Mouse (Mus musculus) hindbrain, embryonic 16.5 days (tissue): ENCODE results near the gene Cdiptos. TPM values are rescaled to one million over a fixed set of nuclear protein-coding genes. Genes with fewer than 3 reads are reported as not detected.

Experiments
- ATAC-seq: fragments of 200-750 bp; cut with Nextera tagmentation; 2 replicates; pipeline ENCODE4 v1.8.0; 2017; ENCODE audit warnings: moderate TSS enrichment, moderate library complexity
- H3K27ac ChIP-seq: fragments of 300-500 bp; sonication (generic); 2 replicates; pipeline ENCODE4 v1.5.1; 2014; ENCODE audit warnings: low read depth, mild to moderate bottlenecking, control low read depth, low read length, moderate library complexity
- H3K27me3 ChIP-seq: fragments of 300-500 bp; sonication (generic); replicated peaks from 2 replicates; pipeline ENCODE4 v1.6.1; 2014; ENCODE audit warnings: low read length; ENCODE audit not compliant: control insufficient read depth, insufficient read depth
- H3K36me3 ChIP-seq: fragments of 300-500 bp; sonication (generic); 2 replicates; pipeline ENCODE4 v1.6.1; 2014; ENCODE audit warnings: mild to moderate bottlenecking, low read length, moderate library complexity, mixed read lengths; ENCODE audit not compliant: control insufficient read depth, insufficient read depth
- H3K4me1 ChIP-seq: fragments of 300-500 bp; sonication (generic); 2 replicates; pipeline ENCODE4 v1.6.1; 2014; ENCODE audit warnings: low read depth, low read length; ENCODE audit not compliant: control insufficient read depth, insufficient read depth
- H3K4me2 ChIP-seq: fragments of 300-500 bp; sonication (generic); 2 replicates; pipeline ENCODE4 v1.6.1; 2014; ENCODE audit warnings: mild to moderate bottlenecking, low read length, control low read depth, moderate library complexity
- H3K4me3 ChIP-seq: fragments of 300-500 bp; sonication (generic); 2 replicates; pipeline ENCODE4 v1.5.1; 2014; ENCODE audit warnings: mild to moderate bottlenecking, low read length, control low read depth, moderate library complexity
- H3K9ac ChIP-seq: fragments of 300-500 bp; sonication (generic); 2 replicates; pipeline ENCODE4 v1.6.1; 2014; ENCODE audit warnings: low read depth, mild to moderate bottlenecking, control low read depth, low read length, moderate library complexity
- H3K9me3 ChIP-seq: fragments of 300-500 bp; sonication (generic); 2 replicates; pipeline ENCODE4 v1.6.1; 2014; ENCODE audit warnings: mild to moderate bottlenecking, low read length, moderate library complexity; ENCODE audit not compliant: control insufficient read depth
- WGBS: fragments of 180-500 bp; shearing (Covaris S2); extraction: QIAGEN DNeasy Blood & Tissue Kit; methylation state at CpG from one replicate; pipeline ENCODE4 v1.1.7; 2014; 5-methylcytosine and 5-hydroxymethylcytosine counted together
- polyA plus RNA-seq: library from polyadenylated mRNA; unstranded; fragments of >200 nt; fragmentation: Nextera tagmentation; extraction: Ambion mirVana; gene quantifications from 2 replicates; pipeline ENCODE4 v1.2.1, GENCODE M21; 2015

The Cdiptos gene
- polyA plus RNA-seq, 1 experiment from 2014 or later = 1.2 TPM

GRCm38 (mm10) chr7:126926299-126926698 lies 49.6 kb downstream of the Cdiptos start:
- no peak overlapping the region for H3K4me3 ChIP-seq
- H3K4me1 ChIP-seq = peaks cover 6% of the 10 kb centered on the region
- H3K9me3 ChIP-seq = no peaks in the 10 kb centered on the region
- no peak overlapping the region for H3K4me2 ChIP-seq
- no peaks in the 10 kb centered on the region for H3K36me3 ChIP-seq
- no peaks in the 10 kb centered on the region for H3K27me3 ChIP-seq
- 69% methylated on average over 3 of the region's 3 CpGs for WGBS
- ATAC-seq = no peak
- no peak overlapping the region for H3K9ac ChIP-seq
- H3K27ac ChIP-seq = no peak overlapping the region

GRCm38 (mm10) chr7:126923999-126924398 lies 51.9 kb downstream of the Cdiptos start:
- no peaks in the 10 kb centered on the region for H3K9me3 ChIP-seq
- H3K9ac ChIP-seq = no peak overlapping the region
- no peaks in the 10 kb centered on the region for H3K27me3 ChIP-seq
- no peaks in the 10 kb centered on the region for H3K4me1 ChIP-seq
- 39% methylated on average over 5 of the region's 5 CpGs for WGBS
- no peaks in the 10 kb centered on the region for H3K36me3 ChIP-seq
- H3K4me3 ChIP-seq = no peak overlapping the region
- no peak overlapping the region for H3K4me2 ChIP-seq
- H3K27ac ChIP-seq = no peak overlapping the region
- no peak for ATAC-seq

GRCm38 (mm10) chr7:126922624-126923060 lies 53.3 kb downstream of the Cdiptos start, which contains the start of gene Tmem219:
Tmem219 (minus strand) TSS chr7:126922917.
- 0 out of 2 replicates have a peak, but pooled peaks have one; percentile 27 for ATAC-seq
- H3K36me3 ChIP-seq = no peaks in the 10 kb centered on the region

More at GRCm38 (mm10) chr7:126922624-126923060, 53.3 kb downstream of the Cdiptos start, which contains the start of gene Tmem219:
- H3K4me1 ChIP-seq = no peaks in the 10 kb centered on the region
- no peaks in the 10 kb centered on the region for H3K27me3 ChIP-seq
- WGBS = 16% methylated on average over 5 of the region's 5 CpGs
- H3K9ac ChIP-seq = no peak within 1 kb of the TSS
- H3K4me2 ChIP-seq = no peak within 1 kb of the TSS
- H3K4me3 ChIP-seq = no peak within 1 kb of the TSS
- H3K9me3 ChIP-seq = no peaks in the 10 kb centered on the region
- H3K27ac ChIP-seq = 0 out of 2 replicates have a peak within 1 kb of the TSS, but pooled peaks have one; percentile 5

Other genes starting within 250 kb of the Cdiptos start
- gene Mapk3, start 216.5 kb downstream of the Cdiptos start, polyA plus RNA-seq = 114 and 119 TPM in 2 replicates
- 1.4 and 1.5 TPM in 2 replicates for gene Gdpd3, start 209.8 kb downstream of the Cdiptos start, polyA plus RNA-seq
- gene Ypel3, start 199.1 kb downstream of the Cdiptos start, polyA plus RNA-seq = 187 and 200 TPM in 2 replicates
- gene Tbx6, start 194.6 kb downstream of the Cdiptos start, polyA plus RNA-seq = 0.29 and 0.55 TPM in 2 replicates
- 157 and 165 TPM in 2 replicates for gene Ppp4c, start 183.6 kb downstream of the Cdiptos start, polyA plus RNA-seq
- gene Fam57b, start 178.4 kb downstream of the Cdiptos start, polyA plus RNA-seq = 52.8 and 59.4 TPM in 2 replicates
- 0.49 TPM in 1 of 2 replicates, not detected in the other for gene 4930451I11Rik, start 144.5 kb downstream of the Cdiptos start, polyA plus RNA-seq
- gene Doc2a, start 128.7 kb downstream of the Cdiptos start, polyA plus RNA-seq = 31.1 and 34.0 TPM in 2 replicates
- gene Hirip3, start 114.1 kb downstream of the Cdiptos start, polyA plus RNA-seq = 21.1 and 23.6 TPM in 2 replicates
- gene Ino80e, start 113.7 kb downstream of the Cdiptos start, polyA plus RNA-seq = 88.3 and 100 TPM in 2 replicates
- gene Taok2, start 91.4 kb downstream of the Cdiptos start, polyA plus RNA-seq = 52.8 and 60.3 TPM in 2 replicates
- 34.0 and 35.9 TPM in 2 replicates for gene Tmem219, start 53.2 kb downstream of the Cdiptos start, polyA plus RNA-seq
- 126 and 134 TPM in 2 replicates for gene Kctd13, start 47.2 kb downstream of the Cdiptos start, polyA plus RNA-seq
- 9.4 and 11.5 TPM in 2 replicates for gene Asphd1, start 26.5 kb downstream of the Cdiptos start, polyA plus RNA-seq
- 54.9 and 56.7 TPM in 2 replicates for gene Sez6l2, start 25.5 kb downstream of the Cdiptos start, polyA plus RNA-seq
- 160 and 162 TPM in 2 replicates for gene Cdipt, start 184 bp downstream of the Cdiptos start, polyA plus RNA-seq
- 3.9 and 4.8 TPM in 2 replicates for gene Mvp, start 38.5 kb upstream of the Cdiptos start, polyA plus RNA-seq
- gene Pagr1b, start 40.4 kb upstream of the Cdiptos start, polyA plus RNA-seq = 0.31 TPM in 1 of 2 replicates, not detected in the other
- 26.9 and 55.8 TPM in 2 replicates for gene Pagr1a, start 41.3 kb upstream of the Cdiptos start, polyA plus RNA-seq
- gene Gm42742, start 45.0 kb upstream of the Cdiptos start, polyA plus RNA-seq = 47.5 and 81.5 TPM in 2 replicates
- 71.4 and 84.6 TPM in 2 replicates for gene Prrt2, start 45.1 kb upstream of the Cdiptos start, polyA plus RNA-seq
- 53.9 and 55.0 TPM in 2 replicates for gene Maz, start 50.9 kb upstream of the Cdiptos start, polyA plus RNA-seq
- 22.2 and 29.8 TPM in 2 replicates for gene Kif22, start 66.4 kb upstream of the Cdiptos start, polyA plus RNA-seq
- gene Zg16, start 111.2 kb upstream of the Cdiptos start, polyA plus RNA-seq = not detected in 2 replicates
- gene AI467606, start 115.3 kb upstream of the Cdiptos start, polyA plus RNA-seq = 2.2 and 2.4 TPM in 2 replicates
- gene Qprt, start 146.1 kb upstream of the Cdiptos start, polyA plus RNA-seq = 1.1 TPM in 2 replicates
- gene Spn, start 161.7 kb upstream of the Cdiptos start, polyA plus RNA-seq = 0.07 TPM in 1 of 2 replicates, not detected in the other
- 70.4 and 72.7 TPM in 2 replicates for gene Cd2bp2, start 220.0 kb upstream of the Cdiptos start, polyA plus RNA-seq
- gene Tbc1d10b, start 232.4 kb upstream of the Cdiptos start, polyA plus RNA-seq = 27.0 and 29.1 TPM in 2 replicates
- gene Mylpf, start 232.8 kb upstream of the Cdiptos start, polyA plus RNA-seq = 3.5 and 47.0 TPM in 2 replicates